Mouse (Mus musculus): ENCODE data around the gene Teddm2.

The Teddm2 gene

DNA sequence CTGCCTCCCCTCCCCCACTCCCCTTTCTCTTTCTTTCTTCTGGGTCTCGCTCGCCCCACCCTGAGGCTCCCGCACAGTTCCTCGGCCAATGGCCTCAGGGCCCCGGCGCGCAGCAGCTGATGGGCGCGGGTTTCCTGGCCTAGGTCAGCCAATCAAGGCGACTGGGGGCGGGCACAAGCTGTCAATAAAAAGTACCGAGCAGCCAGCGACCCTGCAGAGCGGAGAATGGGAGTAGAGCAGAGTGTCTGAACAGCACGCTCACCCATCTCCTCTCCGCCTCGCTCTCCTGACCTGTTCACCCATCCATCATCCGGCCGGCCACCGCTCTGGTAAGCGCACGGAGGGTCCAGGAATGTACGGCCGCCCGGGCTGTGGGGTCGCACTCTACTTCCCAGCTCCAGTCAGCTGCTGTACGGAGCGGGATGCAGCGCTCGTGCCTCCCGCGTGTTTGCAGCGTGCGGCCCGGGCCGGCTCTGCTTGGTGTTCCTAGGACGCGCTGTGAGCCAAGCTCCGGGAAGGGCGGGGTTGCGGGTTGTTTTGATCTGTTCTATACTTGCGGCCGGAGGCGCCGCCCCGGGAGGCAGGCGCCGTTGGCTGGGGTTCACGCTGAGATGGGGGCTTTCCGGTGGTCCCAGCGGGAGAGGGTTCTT, at the start of gene Teddm2, which contains the start of gene Glul:
Gene Teddm2, minus strand, starts transcription at position 498 of the 650 bp plus-strand sequence.
Gene Glul, plus strand, starts transcription at position 214 of the 650 bp plus-strand sequence.
- in situ Hi-C loops (cut with MboI, MseI), result loop anchor here in 1 of 2 experiments (5.0 to 10.0 kb wide), 3 partner anchors 132 to 1875 kb away; no protein-coding TSS in a partner anchor

DNA sequence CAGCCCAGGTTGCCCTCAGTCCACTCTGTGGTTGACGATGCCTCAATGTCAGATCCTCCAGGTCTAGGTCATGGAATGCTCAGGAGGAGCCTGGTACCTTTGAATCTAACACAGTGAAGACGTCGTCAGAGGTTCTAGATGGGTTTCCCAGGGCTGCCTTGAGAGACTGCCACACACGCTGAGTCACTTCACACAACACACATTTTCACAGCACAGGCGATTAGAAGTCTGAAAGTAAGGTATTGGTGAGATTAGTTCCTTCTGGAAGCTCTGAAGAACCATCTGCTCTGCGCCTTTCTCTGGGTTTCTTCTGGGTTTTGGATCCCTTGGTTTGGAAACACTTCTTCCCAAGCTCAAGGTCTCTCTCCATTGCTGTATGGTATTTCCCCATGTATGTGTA, 47.8 kb upstream of the Teddm2 start:
- in situ Hi-C loops (cut with MboI, MseI), result no loop called here

DNA sequence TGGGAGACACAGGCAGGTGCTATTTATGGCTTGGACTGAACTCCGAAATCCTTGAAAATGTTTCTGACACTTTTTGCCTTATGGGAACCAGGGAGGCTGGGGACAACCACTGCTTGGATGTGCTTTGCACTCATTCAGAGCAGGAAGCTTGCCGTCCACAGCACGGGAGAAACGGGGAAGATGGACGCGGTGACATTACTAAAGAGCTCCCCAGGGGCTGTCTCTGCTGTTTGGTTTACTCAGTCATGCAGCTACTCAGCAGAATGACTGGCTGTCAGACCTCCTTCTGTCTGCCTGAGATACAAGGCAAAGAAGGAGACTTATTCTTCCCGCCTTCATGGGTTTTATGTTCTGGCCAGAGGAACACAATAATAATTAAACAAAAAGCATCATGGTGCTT, 46.9 kb upstream of the Teddm2 start:
- in situ Hi-C loops (cut with MboI, MseI), result no loop called here

- in situ Hi-C loops (cut with MboI, MseI), result no loop called here
These were observed 45.2 kb upstream of the Teddm2 start for GRCm38 (mm10) chr1:153945181-153945580.

DNA sequence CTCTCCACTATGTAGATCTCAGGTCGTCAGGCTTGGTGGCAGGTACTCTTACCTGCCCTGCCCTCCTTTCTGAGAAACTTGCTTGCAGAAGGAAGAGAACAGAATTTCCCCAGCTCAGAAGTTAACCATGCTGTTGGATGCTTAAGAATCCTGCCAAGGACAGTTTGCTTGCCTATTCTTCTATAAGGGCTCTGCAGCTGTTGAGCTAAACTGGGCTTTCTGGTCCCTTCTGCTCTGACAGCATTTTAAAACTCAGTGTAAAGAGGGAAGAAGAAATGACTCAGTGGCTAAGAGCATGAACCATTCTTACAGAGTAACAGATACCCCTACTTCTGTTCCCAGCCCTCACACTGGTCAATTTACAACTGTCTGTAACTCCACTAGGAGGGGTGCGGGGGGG, 41.0 kb upstream of the Teddm2 start:
- in situ Hi-C loops (cut with MboI, MseI), result no loop called here

DNA sequence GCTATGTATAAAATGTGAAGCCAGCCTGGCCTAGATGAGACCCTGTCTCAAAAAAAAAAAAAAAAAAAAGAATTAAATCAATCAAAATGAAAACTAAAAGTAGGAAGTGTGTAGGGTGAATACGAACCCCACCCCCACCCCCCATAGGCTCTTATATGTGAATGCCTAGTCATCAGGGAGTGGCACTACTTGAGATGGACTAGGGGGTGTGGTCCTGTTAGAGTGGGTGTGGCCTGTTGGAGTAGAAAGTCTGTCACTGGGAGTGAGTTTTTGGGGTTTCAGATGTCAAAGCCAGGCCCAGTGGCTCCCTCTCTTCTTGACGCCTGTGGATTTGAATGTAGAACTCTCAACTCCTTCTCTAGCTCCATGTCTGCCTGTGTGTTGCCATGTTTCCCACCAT, 37.0 kb upstream of the Teddm2 start:
- in situ Hi-C loops (cut with MboI, MseI), result loop anchor here in 1 of 2 experiments (10.0 kb wide), 1 partner anchor 1328 kb away; no protein-coding TSS in a partner anchor

- in situ Hi-C loops (cut with MboI, MseI), result loop anchor here in 1 of 2 experiments (10.0 kb wide), 1 partner anchor 1329 kb away; no protein-coding TSS in a partner anchor
These were observed 35.9 kb upstream of the Teddm2 start for GRCm38 (mm10) chr1:153935844-153936380.

- in situ Hi-C loops (cut with MboI, MseI), result loop anchor here in 1 of 2 experiments (10.0 kb wide), 1 partner anchor 1331 kb away; no protein-coding TSS in a partner anchor
These were observed 33.7 kb upstream of the Teddm2 start for GRCm38 (mm10) chr1:153933772-153934171.

- in situ Hi-C loops (cut with MboI, MseI), result loop anchor here in 1 of 2 experiments (10.0 kb wide), 1 partner anchor 1334 kb away; no protein-coding TSS in a partner anchor
These were observed 30.4 kb upstream of the Teddm2 start for GRCm38 (mm10) chr1:153930431-153930830.

DNA sequence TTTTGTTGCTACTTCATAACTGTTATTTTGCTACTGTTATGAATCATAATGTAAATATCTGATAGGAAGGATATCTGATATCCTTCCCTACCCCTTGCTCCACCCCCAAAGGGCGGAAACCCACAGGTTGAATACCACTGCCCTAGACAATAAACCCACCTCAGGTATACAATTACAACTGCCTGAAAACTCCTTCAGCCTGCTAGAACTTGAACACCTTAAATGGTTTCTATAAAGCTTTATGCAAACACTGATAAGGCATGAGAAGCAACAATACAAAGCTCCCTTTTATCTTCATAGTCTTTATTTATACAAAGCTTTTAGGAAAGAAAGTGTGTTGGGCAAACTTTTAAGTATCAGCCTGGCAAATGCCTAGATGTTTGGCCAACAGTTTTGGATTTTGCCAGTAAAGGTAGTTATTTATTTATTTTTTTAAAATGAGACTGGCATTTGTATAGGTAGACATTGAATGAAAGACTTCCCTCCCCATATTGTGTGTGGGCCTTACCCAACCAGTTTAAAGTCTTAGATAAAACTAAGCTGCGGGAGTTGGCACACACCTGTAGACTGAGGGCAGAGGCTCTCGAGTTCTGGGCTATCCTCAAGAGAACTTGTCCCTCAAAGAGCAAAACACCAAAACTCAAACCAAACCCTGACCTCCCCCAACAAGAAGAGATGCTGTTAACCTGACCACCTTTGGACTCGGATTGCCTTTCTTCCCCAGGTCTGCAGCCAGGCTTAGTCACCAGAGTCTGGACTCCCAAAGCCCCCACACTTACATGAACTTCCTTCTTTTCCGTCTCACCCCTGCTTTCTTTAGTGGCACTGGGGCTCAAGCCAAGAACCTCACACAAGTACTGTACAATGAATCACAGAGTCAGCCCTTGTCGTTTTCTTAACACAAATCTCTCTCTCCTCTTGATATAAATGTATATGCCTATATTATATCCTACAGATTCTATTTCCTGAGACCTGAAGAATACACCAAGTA, 24.7 kb upstream of the Teddm2 start:
- in situ Hi-C loops (cut with MboI, MseI), result no loop called here

GRCm38 (mm10) chr1:153922571-153923021, 22.6 kb upstream of the Teddm2 start:
- in situ Hi-C loops (cut with MboI, MseI), result no loop called here

DNA sequence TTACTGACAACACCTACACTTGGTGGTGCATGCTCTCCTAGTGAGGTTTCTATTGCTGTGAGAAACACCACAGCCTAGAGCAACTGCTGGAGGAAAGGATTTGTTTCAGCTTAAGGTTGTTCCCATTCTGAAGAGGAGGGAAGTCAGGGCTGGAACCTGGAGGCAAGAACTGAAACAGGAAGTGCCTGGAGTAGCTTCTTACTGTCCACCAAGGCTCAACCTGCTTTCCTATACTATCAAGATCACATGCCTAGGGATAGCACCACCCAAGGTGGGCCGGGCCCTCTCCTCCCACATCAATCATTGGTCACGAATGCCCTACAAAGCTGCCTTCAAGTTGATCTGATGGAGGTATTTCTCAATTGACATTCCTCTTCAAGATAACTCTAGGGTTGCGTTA, 21.6 kb upstream of the Teddm2 start:
- in situ Hi-C loops (cut with MboI, MseI), result no loop called here

GRCm38 (mm10) chr1:153918521-153919206, 18.6 kb upstream of the Teddm2 start:
- in situ Hi-C loops (cut with MboI, MseI), result no loop called here

GRCm38 (mm10) chr1:153913869-153914268, 13.8 kb upstream of the Teddm2 start:
- in situ Hi-C loops (cut with MboI, MseI), result no loop called here

DNA sequence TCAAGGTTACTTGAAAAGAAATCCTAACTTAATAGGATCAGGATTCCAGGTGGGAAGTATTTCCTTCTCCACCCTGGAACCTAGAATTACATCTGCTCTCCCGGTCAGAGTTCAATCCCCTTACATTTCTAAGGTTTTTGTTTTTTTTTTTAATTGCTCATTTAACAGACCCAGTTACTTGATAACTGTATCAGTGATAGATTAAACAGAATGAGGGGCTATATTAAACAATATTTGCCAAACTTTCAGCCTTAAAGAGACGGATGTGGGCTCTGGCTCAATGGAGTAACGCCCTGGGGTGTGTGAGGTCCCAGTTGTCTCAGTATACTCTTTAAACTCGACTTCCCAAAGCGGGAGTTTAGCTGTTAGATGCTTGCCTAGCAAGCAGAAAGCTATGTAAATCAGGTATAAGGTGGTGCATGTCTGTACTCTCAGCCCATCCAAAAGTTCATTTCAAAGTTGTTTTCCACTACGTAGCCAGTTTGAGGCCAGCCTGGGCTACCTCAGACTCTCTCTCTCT, 11.3 kb upstream of the Teddm2 start:
- in situ Hi-C loops (cut with MboI, MseI), result no loop called here

DNA sequence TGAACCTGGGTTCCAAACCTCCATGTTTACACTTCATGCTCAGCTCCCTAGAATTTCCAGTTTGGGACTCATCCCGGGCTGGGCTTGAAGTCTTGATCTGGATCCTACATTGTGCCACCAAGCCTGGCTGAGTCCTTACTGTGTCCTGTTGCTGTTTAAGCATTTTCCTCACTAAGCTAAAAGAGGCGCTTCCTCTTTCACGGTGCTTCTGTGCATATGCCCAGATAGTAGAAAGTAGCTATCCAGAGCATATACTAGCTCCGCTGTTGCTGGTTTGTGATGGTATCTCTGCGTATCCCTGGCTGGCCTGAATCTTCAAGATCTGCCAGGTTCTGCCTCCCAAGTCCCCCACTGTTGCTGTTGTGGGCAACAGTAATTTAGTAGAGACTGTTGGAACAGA, 10.4 kb upstream of the Teddm2 start:
- in situ Hi-C loops (cut with MboI, MseI), result no loop called here

DNA sequence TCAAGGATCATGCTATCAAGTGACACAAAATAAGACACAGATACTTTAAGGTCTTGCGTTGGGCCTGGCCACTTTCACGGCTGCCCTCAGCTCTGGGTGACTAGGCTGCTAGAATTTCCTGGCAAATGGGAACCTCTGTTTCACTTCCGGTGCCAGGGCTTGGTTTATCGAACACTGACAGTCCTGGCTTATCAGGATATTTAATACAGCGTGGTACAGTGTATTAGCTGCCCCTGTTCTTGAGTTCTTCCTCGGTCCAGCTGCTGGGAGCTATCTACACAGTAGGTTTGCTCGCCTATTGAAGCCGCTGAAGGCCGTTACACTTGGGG, 9.9 kb upstream of the Teddm2 start:
- in situ Hi-C loops (cut with MboI, MseI), result loop anchor here in 1 of 2 experiments (10.0 kb wide), 1 partner anchor 1885 kb away; no protein-coding TSS in a partner anchor

GRCm38 (mm10) chr1:153909213-153909962, 9.4 kb upstream of the Teddm2 start:
- in situ Hi-C loops (cut with MboI, MseI), result loop anchor here in 1 of 2 experiments (10.0 kb wide), 1 partner anchor 1885 kb away; no protein-coding TSS in a partner anchor

DNA sequence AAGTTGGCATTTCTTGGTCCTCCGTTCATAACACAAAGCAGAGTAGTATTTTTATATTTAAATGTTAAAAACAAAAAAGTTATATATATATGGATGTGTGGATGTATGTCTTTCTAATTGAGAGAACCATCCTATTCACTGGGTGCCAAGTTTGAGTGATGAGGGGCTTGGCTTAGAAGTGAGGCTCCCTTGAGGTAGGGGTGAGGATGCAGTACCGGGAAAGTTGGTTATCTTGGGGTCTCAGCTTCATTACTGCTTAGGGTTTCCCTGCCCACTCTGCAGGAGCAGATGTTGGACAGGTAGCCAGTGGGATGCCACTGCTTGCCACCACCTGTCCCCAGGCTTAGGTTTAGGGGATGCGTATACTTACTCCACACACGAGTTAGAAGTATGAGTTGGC, 8.7 kb upstream of the Teddm2 start:
- in situ Hi-C loops (cut with MboI, MseI), result loop anchor here in 1 of 2 experiments (10.0 kb wide), 1 partner anchor 1884 kb away; no protein-coding TSS in a partner anchor

DNA sequence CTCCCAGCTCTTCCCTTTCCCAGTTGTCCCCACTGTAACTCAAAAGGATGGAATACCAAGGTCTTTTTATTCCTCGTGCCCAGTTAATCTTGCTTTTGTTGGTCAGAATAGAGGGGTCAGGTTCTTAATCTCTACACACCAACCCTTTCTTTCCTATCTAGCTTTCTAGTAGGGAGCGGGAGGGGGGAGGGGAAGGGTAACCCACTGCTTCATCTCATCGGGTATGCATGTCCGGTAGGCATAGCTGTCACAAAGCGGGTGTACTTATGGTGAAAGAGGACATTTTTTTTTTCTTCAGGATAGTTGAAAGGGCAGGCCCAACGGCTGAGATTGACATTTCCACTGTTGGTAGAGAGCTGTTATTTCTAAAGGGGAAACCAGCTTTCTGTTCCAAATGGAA, 8.2 kb upstream of the Teddm2 start:
- in situ Hi-C loops (cut with MboI, MseI), result loop anchor here in 1 of 2 experiments (10.0 kb wide), 1 partner anchor 1883 kb away; no protein-coding TSS in a partner anchor

Measured in T-helper 17 cell (primary cell).